ENCODE assay signal across 8 mouse cellular contexts in the genomic region with DNA sequence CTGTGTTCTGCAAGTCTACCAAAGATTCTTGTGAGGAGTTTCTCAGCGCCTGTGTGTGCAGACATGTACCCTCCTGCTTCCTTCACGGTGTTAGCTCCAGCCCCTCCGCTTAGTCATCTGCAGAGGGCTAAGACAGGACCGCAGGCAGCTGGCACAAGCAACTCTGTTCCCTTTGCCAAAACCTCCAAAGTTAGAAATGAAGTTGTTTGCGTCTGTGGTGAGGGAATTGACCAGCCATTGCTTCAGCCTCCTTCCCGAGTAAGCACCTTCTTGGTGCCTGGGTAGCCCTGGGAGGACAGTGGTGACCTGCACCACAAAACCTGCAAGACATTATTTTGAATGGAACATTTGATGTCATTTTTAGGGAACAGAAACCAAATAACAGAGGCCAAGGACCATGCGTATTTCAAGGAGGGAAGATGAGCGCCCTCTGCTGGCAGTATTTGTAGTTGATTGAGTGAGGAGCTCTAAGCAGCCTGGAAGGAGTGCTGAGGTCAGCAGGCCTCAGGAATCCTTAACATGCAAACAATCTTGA. TPM values are rescaled to one million over a fixed set of nuclear protein-coding genes. Genes with fewer than 3 reads are reported as not detected.
A peak's percentile ranks its signal among the peaks of the same experiment; 100 is the strongest.
DNase-seq lines count a peak whose midpoint lies in the region; ATAC-seq and TF ChIP-seq lines count a peak whose summit lies in the region.

No protein-coding gene starts in this region.

- H3K27me3 ChIP-seq in forebrain, embryonic 11.5 days (ENCODE audit: control insufficient read depth, insufficient read depth, low read length): no peaks in the 10 kb centered on the region
- H3K27me3 ChIP-seq in heart, postnatal 0 days (ENCODE audit: control insufficient read depth, insufficient read depth, low read length): no peaks in the 10 kb centered on the region
- no peaks in the 10 kb centered on the region for H3K27me3 ChIP-seq in lung, embryonic 14.5 days (ENCODE audit: insufficient read depth, low read length)

- no peak overlapping the region for H3K9ac ChIP-seq in forebrain, embryonic 11.5 days (ENCODE audit: low read length)
- no peak overlapping the region for H3K9ac ChIP-seq in heart, postnatal 0 days (replicated peaks; ENCODE audit: low read depth, low read length)
- H3K9ac ChIP-seq in lung, embryonic 14.5 days: no peak overlapping the region; the same call in 1 of the 2 replicates

- no peak overlapping the region for H3K4me3 ChIP-seq in forebrain, embryonic 11.5 days (ENCODE audit: low read depth, low read length)
- no peak overlapping the region for H3K4me3 ChIP-seq in heart, postnatal 0 days (ENCODE audit: low read depth, low read length)
- no peak overlapping the region for H3K4me3 ChIP-seq in lung, embryonic 14.5 days (ENCODE audit: low read depth, low read length)

- no peaks in the 10 kb centered on the region for H3K4me1 ChIP-seq in forebrain, embryonic 11.5 days (replicated peaks; ENCODE audit: control insufficient read depth, insufficient read depth, low read length)
- H3K4me1 ChIP-seq in heart, postnatal 0 days (ENCODE audit: control insufficient read depth, insufficient read depth): peaks cover 7% of the 10 kb centered on the region; the same call in 1 of the 2 replicates
- no peaks in the 10 kb centered on the region for H3K4me1 ChIP-seq in lung, embryonic 14.5 days (ENCODE audit: insufficient read depth)

- H3K36me3 ChIP-seq in forebrain, embryonic 11.5 days (ENCODE audit: control insufficient read depth, insufficient read depth, low read length): no peaks in the 10 kb centered on the region; the same call in 1 of the 2 replicates
- peaks cover 19% of the 10 kb centered on the region for H3K36me3 ChIP-seq in heart, postnatal 0 days (replicated peaks; ENCODE audit: control insufficient read depth, insufficient read depth, low read length)
- peaks cover 10% of the 10 kb centered on the region; the same call in 1 of the 2 replicates for H3K36me3 ChIP-seq in lung, embryonic 14.5 days (ENCODE audit: insufficient read depth)

- peak; percentile 92 for DNase-seq in ES-CJ7 (ENCODE audit: low read depth, low spot score)
- peak; percentile 91 for DNase-seq in c-Kit-positive CD71-negative TER-119-negative erythroid progenitor cells, embryonic 14.5 days (ENCODE audit: low read depth)
- DNase-seq in forebrain, embryonic 11.5 days (ENCODE audit: low spot score): peak; percentile 85
- peak; percentile 64 for DNase-seq in heart, postnatal 0 days (ENCODE audit: low spot score)
- DNase-seq in layer of hippocampus, adult 11-12 months (ENCODE audit: low spot score): peak; percentile 90
- DNase-seq in lung, embryonic 14.5 days: peak; percentile 95
- DNase-seq in ovary, postnatal 14 days (ENCODE audit: low spot score): peak; percentile 82
- DNase-seq in thymus, postnatal 10 days (ENCODE audit: low spot score in 2 of 2): peak; percentile 34 to 76

- no peak for ATAC-seq in forebrain, embryonic 11.5 days (replicated peaks; ENCODE audit: low FRiP score)
- peak; percentile 75 for ATAC-seq in heart, postnatal 0 days (ENCODE audit: insufficient read depth, low read depth)
- ATAC-seq in lung, embryonic 14.5 days (ENCODE audit: insufficient read depth): peak; percentile 38; the same call in 1 of the 2 replicates

- no peaks in the 10 kb centered on the region for H3K9me3 ChIP-seq in forebrain, embryonic 11.5 days (ENCODE audit: control insufficient read depth, low read length)
- no peaks in the 10 kb centered on the region for H3K9me3 ChIP-seq in heart, postnatal 0 days (replicated peaks; ENCODE audit: control insufficient read depth, low read length)
- H3K9me3 ChIP-seq in lung, embryonic 14.5 days (ENCODE audit: low read depth, low read length): no peaks in the 10 kb centered on the region

- TF ChIP-seq EP300 in heart, postnatal 0 days (IDR thresholded peaks at IDR 0.05; ENCODE audit: low read depth): no peak

- H3K27ac ChIP-seq in forebrain, embryonic 11.5 days (ENCODE audit: low read depth, low read length): no peak overlapping the region
- H3K27ac ChIP-seq in heart, postnatal 0 days (ENCODE audit: low read depth): peak overlapping the region; percentile 64
- peak overlapping the region; percentile 36; the same call in 1 of the 2 replicates for H3K27ac ChIP-seq in lung, embryonic 14.5 days (ENCODE audit: low read depth)

- H3K4me2 ChIP-seq in forebrain, embryonic 11.5 days (ENCODE audit: low read depth, low read length, severe bottlenecking): no peak overlapping the region
- peak overlapping the region; percentile 24; the same call in 1 of the 2 replicates for H3K4me2 ChIP-seq in heart, postnatal 0 days (ENCODE audit: low read depth, low read length)
- H3K4me2 ChIP-seq in lung, embryonic 14.5 days: no peak overlapping the region

- 53% methylated on average over 8 of the region's 8 CpGs for WGBS in forebrain, embryonic 11.5 days
- 33% methylated on average over 8 of the region's 8 CpGs for WGBS in heart, postnatal 0 days
- WGBS in lung, embryonic 14.5 days: 41% methylated on average over 8 of the region's 8 CpGs

- peak; percentile 87 for TF ChIP-seq CTCF in heart, postnatal 0 days (IDR thresholded peaks at IDR 0.05; ENCODE audit: low read depth)
- TF ChIP-seq CTCF in lung, embryonic 14.5 days (IDR thresholded peaks at IDR 0.05; ENCODE audit: low read depth): peak; percentile 89

RNA-seq across cellular contexts. Expression of a gene that starts 6.4 kb away (rescaled TPM):
- 88.8 and 92.4 TPM in 2 replicates for polyA plus RNA-seq in forebrain, embryonic 11.5 days (2014; fragmentation: Nextera tagmentation; extraction: Ambion mirVana)
- total RNA-seq in heart, postnatal 0 days (2014; rRNA removed; ENCODE audit: low replicate concordance): 195 and 349 TPM in 2 replicates
- 147 and 157 TPM in 2 replicates for polyA plus RNA-seq in heart, postnatal 0 days (2015; fragmentation: Nextera tagmentation; extraction: Ambion mirVana)
- 88.4 and 90.5 TPM in 2 replicates for polyA plus RNA-seq in lung, embryonic 14.5 days (2014; fragmentation: Nextera tagmentation; extraction: Ambion mirVana)

RNA-seq across cellular contexts. Expression of a gene that starts 40.1 kb away (rescaled TPM):
- polyA plus RNA-seq in forebrain, embryonic 11.5 days (2014; fragmentation: Nextera tagmentation; extraction: Ambion mirVana): 17.4 and 18.8 TPM in 2 replicates
- total RNA-seq in heart, postnatal 0 days (2014; rRNA removed; ENCODE audit: low replicate concordance): 10.0 and 23.3 TPM in 2 replicates
- polyA plus RNA-seq in heart, postnatal 0 days (2015; fragmentation: Nextera tagmentation; extraction: Ambion mirVana): 5.4 and 6.7 TPM in 2 replicates
- polyA plus RNA-seq in lung, embryonic 14.5 days (2014; fragmentation: Nextera tagmentation; extraction: Ambion mirVana): 22.1 and 25.7 TPM in 2 replicates
